Mouse (Mus musculus): ENCODE results near the gene Unc13a.

The Unc13a gene

GRCm38 (mm10) chr8:71686143-71686734, 14.7 kb upstream of the Unc13a start:
- no peak for DNase-seq (ENCODE audit: low spot score in 2 of 2)

- no peak for DNase-seq (ENCODE audit: low spot score in 2 of 2)
Observed at GRCm38 (mm10) chr8:71685573-71685972, 14.0 kb upstream of the Unc13a start.

GRCm38 (mm10) chr8:71684701-71685100, 13.1 kb upstream of the Unc13a start:
- DNase-seq (ENCODE audit: low spot score in 2 of 2): no peak

GRCm38 (mm10) chr8:71682832-71683231, 11.3 kb upstream of the Unc13a start:
- DNase-seq (ENCODE audit: low spot score in 2 of 2): no peak

- DNase-seq (ENCODE audit: low spot score in 2 of 2): no peak
Observed at GRCm38 (mm10) chr8:71681369-71681915, 9.9 kb upstream of the Unc13a start.

GRCm38 (mm10) chr8:71680471-71680870, 8.9 kb upstream of the Unc13a start:
- DNase-seq (ENCODE audit: low spot score in 2 of 2): no peak

GRCm38 (mm10) chr8:71679550-71680168, 8.1 kb upstream of the Unc13a start:
- DNase-seq (ENCODE audit: low spot score in 2 of 2): no peak

GRCm38 (mm10) chr8:71679116-71679515, 7.6 kb upstream of the Unc13a start:
- no peak for DNase-seq (ENCODE audit: low spot score in 2 of 2)

GRCm38 (mm10) chr8:71678216-71678615, 6.7 kb upstream of the Unc13a start:
- DNase-seq (ENCODE audit: low spot score in 2 of 2): no peak

GRCm38 (mm10) chr8:71677555-71677954, 6.0 kb upstream of the Unc13a start:
- DNase-seq (ENCODE audit: low spot score in 2 of 2): no peak

- no peak for DNase-seq (ENCODE audit: low spot score in 2 of 2)
Observed at GRCm38 (mm10) chr8:71676803-71677202, 5.2 kb upstream of the Unc13a start.

- peak; percentile 63 to 73 for DNase-seq (ENCODE audit: low spot score in 2 of 2)
Observed at GRCm38 (mm10) chr8:71676020-71676741, 4.6 kb upstream of the Unc13a start, which contains the start of gene Jak3. TSS of gene Jak3 (plus strand) at chr8:71676296.

- no peak for DNase-seq (ENCODE audit: low spot score in 2 of 2)
Observed at GRCm38 (mm10) chr8:71675456-71676019, 4.0 kb upstream of the Unc13a start.

- no peak for DNase-seq (ENCODE audit: low spot score in 2 of 2)
Observed at GRCm38 (mm10) chr8:71674071-71674470, 2.5 kb upstream of the Unc13a start.

GRCm38 (mm10) chr8:71672168-71672735, 695 bp upstream of the Unc13a start:
- DNase-seq (ENCODE audit: low spot score in 2 of 2): no peak

- no peak for DNase-seq (ENCODE audit: low spot score in 2 of 2)
Observed at GRCm38 (mm10) chr8:71670621-71671548, 672 bp downstream of the Unc13a start.

GRCm38 (mm10) chr8:71670198-71670597, 1.4 kb downstream of the Unc13a start:
- DNase-seq (ENCODE audit: low spot score in 2 of 2): no peak

- DNase-seq (ENCODE audit: low spot score in 2 of 2): no peak
Observed at GRCm38 (mm10) chr8:71668220-71668975, 3.2 kb downstream of the Unc13a start.

GRCm38 (mm10) chr8:71667256-71667655, 4.3 kb downstream of the Unc13a start:
- no peak for DNase-seq (ENCODE audit: low spot score in 2 of 2)

- DNase-seq (ENCODE audit: low spot score in 2 of 2): no peak
Observed at GRCm38 (mm10) chr8:71666855-71667254, 4.7 kb downstream of the Unc13a start.

All from urinary bladder, adult 18-20 months (tissue).